Mouse (Mus musculus) bone marrow, adult 2 months (tissue): ENCODE results near the gene Zscan22.

ENCODE experiments used
- CTCF ChIP-seq: fragments of 200-500 bp; IDR thresholded peaks from 2 replicates; pipeline ENCODE4 v1.5.1; 2011; ENCODE audit warnings: low read length, control low read depth; ENCODE audit not compliant: control insufficient read depth, insufficient read depth
- POLR2A ChIP-seq: fragments of 200-500 bp; IDR thresholded peaks from 2 replicates; pipeline ENCODE4 v1.6.1; 2011; ENCODE audit warnings: low read depth, mild to moderate bottlenecking, control low read depth, low read length, borderline replicate concordance; ENCODE audit not compliant: control insufficient read depth

DNA sequence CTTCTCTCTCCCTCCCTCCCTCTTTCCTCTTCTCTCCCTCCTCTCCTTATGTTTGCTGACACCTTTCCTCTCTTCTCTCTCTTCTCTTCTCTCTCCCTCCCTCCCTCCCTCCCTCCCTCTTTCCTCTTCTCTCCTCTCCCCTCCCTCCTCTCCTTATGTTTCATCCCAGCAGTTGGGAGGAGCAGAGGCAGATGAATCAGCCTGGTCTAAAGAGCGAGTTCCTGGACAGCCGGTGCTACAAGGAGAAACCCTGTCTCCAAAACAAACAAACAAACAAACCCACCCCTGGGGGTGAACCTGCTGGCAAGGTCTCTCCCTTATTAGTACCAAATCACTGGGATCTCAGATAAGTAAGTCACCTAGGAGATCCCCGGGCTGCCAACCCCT is 23.7 kb downstream of the Zscan22 start:
- TF ChIP-seq CTCF: no peak
- TF ChIP-seq POLR2A: no peak
